Mouse (Mus musculus) neural tube, embryonic 14.5 days (tissue): ENCODE results near the gene Esam. TPM values are rescaled to one million over a fixed set of nuclear protein-coding genes. Genes with fewer than 3 reads are reported as not detected.

Source experiments
- ATAC-seq: fragments of 200-750 bp; cut with Nextera tagmentation; 2 replicates; pipeline ENCODE4 v1.8.0; 2017; ENCODE audit warnings: low read depth, mild to moderate bottlenecking, moderate TSS enrichment, moderate library complexity
- H3K27ac ChIP-seq: fragments of 300-500 bp; sonication (generic); 2 replicates; pipeline ENCODE4 v1.5.1; 2014; ENCODE audit warnings: low read depth, mild to moderate bottlenecking, control low read depth, low read length, moderate library complexity, mixed read lengths
- H3K27me3 ChIP-seq: fragments of 300-500 bp; sonication (generic); 2 replicates; pipeline ENCODE4 v1.6.1; 2014; ENCODE audit warnings: low read length; ENCODE audit not compliant: control insufficient read depth, insufficient read depth
- H3K36me3 ChIP-seq: fragments of 300-500 bp; sonication (generic); 2 replicates; pipeline ENCODE4 v1.6.1; 2014; ENCODE audit warnings: low read length, mixed read lengths; ENCODE audit not compliant: control insufficient read depth, insufficient read depth
- H3K4me1 ChIP-seq: fragments of 300-500 bp; sonication (generic); 2 replicates; pipeline ENCODE4 v1.6.1; 2014; ENCODE audit warnings: low read length; ENCODE audit not compliant: control insufficient read depth, insufficient read depth
- H3K4me2 ChIP-seq: fragments of 300-500 bp; sonication (generic); 2 replicates; pipeline ENCODE4 v1.6.1; 2014; ENCODE audit warnings: mild to moderate bottlenecking, low read depth, low read length, control low read depth
- H3K4me3 ChIP-seq: fragments of 300-500 bp; sonication (generic); 2 replicates; pipeline ENCODE4 v1.5.1; 2014; ENCODE audit warnings: low read depth, low read length, control low read depth, mixed read lengths
- H3K9ac ChIP-seq: fragments of 300-500 bp; sonication (generic); replicated peaks from 2 replicates; pipeline ENCODE4 v1.6.1; 2014; ENCODE audit warnings: low read depth, mild to moderate bottlenecking, control low read depth, low read length, mixed read lengths
- H3K9me3 ChIP-seq: fragments of 300-500 bp; sonication (generic); 2 replicates; pipeline ENCODE4 v1.6.1; 2016; ENCODE audit warnings: low read length; ENCODE audit not compliant: control insufficient read depth
- WGBS: fragments of 180-500 bp; shearing (Covaris S2); extraction: QIAGEN DNeasy Blood & Tissue Kit; methylation state at CpG from one replicate; pipeline ENCODE4 v1.1.7; 2014; 5-methylcytosine and 5-hydroxymethylcytosine counted together
- polyA plus RNA-seq: library from polyadenylated mRNA; unstranded; fragments of >200 nt; fragmentation: Nextera tagmentation; extraction: Ambion mirVana; gene quantifications from 2 replicates; pipeline ENCODE4 v1.2.1, GENCODE M21; 2014

The Esam gene
- polyA plus RNA-seq, 1 experiment from 2014 or later: 24.0 TPM

DNA sequence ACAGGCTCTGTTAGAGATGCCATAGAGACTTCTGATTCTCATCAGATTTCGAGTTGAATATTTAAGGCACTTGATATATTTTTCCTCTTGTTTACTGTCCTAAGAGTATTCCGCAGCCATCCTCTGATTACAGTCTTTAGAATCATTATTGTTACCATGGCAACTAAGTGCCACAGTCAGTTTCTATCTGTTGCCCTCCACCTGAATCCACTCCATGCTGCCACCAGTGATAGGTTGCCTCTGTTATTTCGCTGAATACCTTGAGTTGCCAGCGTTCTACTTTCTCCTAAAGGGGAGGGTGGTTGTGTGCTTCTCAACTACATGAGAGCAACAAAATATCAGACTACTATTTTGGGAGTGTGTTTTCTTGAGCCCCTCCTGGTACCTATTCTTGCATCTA, 58.8 kb downstream of the Esam start:
- no peaks in the 10 kb centered on the region for H3K4me1 ChIP-seq
- H3K9ac ChIP-seq: no peak overlapping the region
- no peaks in the 10 kb centered on the region for H3K36me3 ChIP-seq
- H3K4me2 ChIP-seq: no peak overlapping the region
- H3K27me3 ChIP-seq: no peaks in the 10 kb centered on the region
- WGBS: 73% methylated on average over 4 of the region's 4 CpGs
- no peak overlapping the region for H3K27ac ChIP-seq
- no peaks in the 10 kb centered on the region for H3K9me3 ChIP-seq
- H3K4me3 ChIP-seq: no peak overlapping the region
- ATAC-seq: peak; percentile 61; the same call in 1 of the 2 replicates

Other genes with a start within 250 kb of the Esam start
- gene Ccdc15, start 179.6 kb upstream of the Esam start, polyA plus RNA-seq: 7.4 and 8.7 TPM in 2 replicates
- 10.5 and 20.8 TPM in 2 replicates for gene Hepacam, start 160.7 kb upstream of the Esam start, polyA plus RNA-seq
- gene Robo4, start 126.2 kb upstream of the Esam start, polyA plus RNA-seq: 2.4 and 3.7 TPM in 2 replicates
- gene Robo3, start 94.8 kb upstream of the Esam start, polyA plus RNA-seq: 13.6 and 25.1 TPM in 2 replicates
- 36.2 and 39.5 TPM in 2 replicates for gene Msantd2, start 38.8 kb upstream of the Esam start, polyA plus RNA-seq
- gene Vsig2, start 11.2 kb downstream of the Esam start, polyA plus RNA-seq: 0.76 and 1.1 TPM in 2 replicates
- 3.5 and 6.9 TPM in 2 replicates for gene Nrgn, start 24.8 kb downstream of the Esam start, polyA plus RNA-seq
- gene Siae, start 27.6 kb downstream of the Esam start, polyA plus RNA-seq: 12.1 and 12.4 TPM in 2 replicates
- 10.5 and 11.2 TPM in 2 replicates for gene Spa17, start 85.6 kb downstream of the Esam start, polyA plus RNA-seq
- gene Tbrg1, start 129.2 kb downstream of the Esam start, polyA plus RNA-seq: 81.4 and 94.0 TPM in 2 replicates
- gene Panx3, start 141.2 kb downstream of the Esam start, polyA plus RNA-seq: not detected in 2 replicates
- gene Olfr160, start 188.2 kb downstream of the Esam start, polyA plus RNA-seq: not detected in 2 replicates
- not detected in 2 replicates for gene Olfr874, start 217.0 kb downstream of the Esam start, polyA plus RNA-seq
- gene Olfr875, start 243.8 kb downstream of the Esam start, polyA plus RNA-seq: not detected in 2 replicates